Mouse (Mus musculus) spleen, adult 12 weeks (tissue): ENCODE data around the gene Alox12b.

Experiments
- DNase-seq: peaks from one replicate; pipeline ENCODE4 v3.0.0; 2022; ENCODE audit warnings: low spot score

Alox12b gene

DNA sequence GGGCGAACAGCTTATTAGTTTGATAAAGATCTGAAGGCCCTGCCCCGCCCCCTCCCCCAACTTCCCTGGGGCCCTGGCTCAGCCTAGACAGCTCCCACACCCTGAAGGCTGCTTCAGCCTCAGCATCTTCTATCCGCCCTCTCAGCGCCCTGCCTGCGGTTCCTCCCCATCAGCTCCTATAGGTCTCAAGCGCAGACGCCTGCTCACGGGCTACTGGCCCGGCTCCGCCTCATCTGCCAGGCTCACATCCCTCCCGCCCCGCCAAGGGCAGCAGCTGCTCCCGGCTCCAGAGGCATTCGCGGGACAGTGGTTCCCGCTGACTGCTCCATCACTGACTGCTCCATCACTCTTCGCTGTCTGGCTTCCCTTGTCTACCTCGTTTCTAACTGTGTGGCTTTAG, at the start of gene Alox12b:
Gene Alox12b (plus strand): TSS at position 190 of the 400 bp plus-strand sequence.
- DNase-seq: no peak

DNA sequence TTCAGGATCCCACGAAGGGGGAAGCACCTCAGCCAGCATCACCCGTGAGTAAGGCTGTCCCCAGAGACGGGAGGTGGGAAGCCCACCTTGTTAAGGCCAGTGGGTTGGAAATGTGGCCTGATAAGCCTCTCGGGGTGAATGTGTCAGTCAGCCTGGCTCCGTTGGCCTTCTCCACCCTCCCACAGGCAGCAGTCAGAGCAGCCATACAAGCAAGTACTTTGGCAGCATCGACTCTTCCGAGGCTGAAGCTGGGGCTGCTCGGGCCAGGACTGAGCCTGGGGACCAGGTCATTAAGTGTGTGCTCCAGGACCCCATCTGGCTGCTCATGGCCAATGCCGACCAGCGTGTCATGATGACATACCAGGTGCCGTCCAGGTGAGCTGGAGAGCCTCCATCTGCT, 49.1 kb upstream of the Alox12b start:
- DNase-seq: no peak

DNA sequence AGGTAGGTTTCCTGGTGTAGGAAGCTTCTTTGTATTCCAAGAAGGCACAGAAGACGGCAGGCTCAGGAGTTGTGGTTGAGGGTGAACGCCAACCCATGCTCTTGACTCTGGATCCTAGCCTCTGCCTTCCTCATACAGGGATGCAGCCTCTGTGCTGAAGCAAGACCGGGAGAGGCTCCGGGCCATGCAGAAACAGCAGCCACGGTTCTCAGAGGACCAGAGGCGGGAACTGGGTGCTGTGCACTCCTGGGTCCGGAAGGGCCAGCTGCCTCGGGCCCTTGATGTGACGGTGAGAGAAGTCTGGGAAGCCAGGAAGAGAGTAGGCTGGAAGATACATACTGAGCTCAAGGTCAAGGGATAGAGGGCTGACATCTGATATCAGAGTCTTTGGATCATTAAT, 48.6 kb upstream of the Alox12b start:
- DNase-seq: no peak

DNA sequence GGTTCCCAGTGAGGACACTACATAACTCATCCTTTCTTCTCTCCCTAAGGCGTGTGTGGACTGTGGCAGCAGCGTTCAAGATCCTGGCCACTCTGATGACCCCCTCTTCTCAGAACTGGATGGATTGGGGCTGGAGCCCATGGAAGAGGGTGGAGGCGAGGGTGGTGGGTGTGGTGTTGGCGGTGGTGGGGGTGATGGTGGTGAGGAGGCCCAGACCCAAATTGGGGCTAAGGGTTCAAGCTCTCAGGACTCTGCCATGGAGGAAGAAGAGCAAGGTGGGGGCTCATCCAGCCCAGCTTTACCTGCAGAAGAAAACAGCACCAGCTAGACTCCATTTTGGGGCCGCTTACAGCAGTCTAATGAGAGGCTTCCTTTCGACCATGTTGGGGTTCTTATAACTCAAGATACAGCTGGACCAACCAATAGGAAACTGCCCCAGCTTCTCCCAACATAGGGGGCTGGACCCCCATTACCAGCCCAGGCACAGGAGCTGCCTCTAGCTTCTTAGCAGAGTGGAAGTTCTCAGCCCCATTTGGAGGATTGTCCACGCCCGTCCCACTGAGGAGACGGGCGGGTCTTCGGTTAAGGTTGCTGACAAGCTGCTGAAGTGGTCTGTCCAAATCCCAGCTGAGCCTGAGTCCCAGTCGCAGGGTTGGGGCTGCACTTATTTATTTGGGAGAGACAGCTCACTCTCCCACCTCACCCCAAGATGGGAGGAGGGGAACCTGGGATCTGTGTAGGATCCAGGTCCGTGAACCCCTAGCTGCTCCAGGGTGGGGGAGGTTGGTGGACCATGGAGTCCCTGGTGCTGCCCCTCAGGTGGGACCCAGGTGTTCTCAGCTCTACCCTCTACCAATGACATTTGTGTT, 47.5 kb upstream of the Alox12b start:
- no peak for DNase-seq

DNA sequence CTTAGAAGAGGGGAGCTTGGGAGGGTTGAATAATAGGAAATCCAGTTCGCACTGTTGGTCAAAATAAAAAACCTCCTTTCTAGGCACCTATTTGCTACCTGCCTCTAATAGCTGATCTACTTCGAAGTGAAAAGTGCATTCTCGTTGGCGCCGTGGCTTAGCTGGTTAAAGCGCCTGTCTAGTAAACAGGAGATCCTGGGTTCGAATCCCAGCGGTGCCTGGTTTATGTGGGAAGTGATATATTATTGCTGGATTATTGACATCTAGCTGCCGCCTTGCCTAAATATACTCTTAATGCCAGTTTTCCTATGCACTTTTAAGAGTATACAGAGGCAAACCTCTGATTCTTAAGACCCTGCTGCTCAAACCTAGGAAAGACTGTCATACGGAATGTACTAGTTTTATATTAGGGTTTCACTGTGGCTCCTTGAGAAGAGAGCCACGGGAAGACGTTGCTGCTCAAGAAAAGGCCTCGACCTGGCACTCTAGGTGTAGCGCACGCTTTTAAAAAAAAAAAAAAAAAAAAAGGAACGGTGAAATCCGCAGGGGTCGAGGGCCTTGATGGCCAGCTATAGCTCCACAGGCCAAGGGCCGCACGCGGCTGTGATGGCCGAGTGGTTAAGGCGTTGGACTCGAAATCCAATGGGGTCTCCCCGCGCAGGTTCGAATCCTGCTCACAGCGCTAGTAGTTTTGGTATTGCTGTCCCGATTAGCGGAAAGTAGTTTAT, 46.3 kb upstream of the Alox12b start:
- DNase-seq: peak; percentile 87

DNA sequence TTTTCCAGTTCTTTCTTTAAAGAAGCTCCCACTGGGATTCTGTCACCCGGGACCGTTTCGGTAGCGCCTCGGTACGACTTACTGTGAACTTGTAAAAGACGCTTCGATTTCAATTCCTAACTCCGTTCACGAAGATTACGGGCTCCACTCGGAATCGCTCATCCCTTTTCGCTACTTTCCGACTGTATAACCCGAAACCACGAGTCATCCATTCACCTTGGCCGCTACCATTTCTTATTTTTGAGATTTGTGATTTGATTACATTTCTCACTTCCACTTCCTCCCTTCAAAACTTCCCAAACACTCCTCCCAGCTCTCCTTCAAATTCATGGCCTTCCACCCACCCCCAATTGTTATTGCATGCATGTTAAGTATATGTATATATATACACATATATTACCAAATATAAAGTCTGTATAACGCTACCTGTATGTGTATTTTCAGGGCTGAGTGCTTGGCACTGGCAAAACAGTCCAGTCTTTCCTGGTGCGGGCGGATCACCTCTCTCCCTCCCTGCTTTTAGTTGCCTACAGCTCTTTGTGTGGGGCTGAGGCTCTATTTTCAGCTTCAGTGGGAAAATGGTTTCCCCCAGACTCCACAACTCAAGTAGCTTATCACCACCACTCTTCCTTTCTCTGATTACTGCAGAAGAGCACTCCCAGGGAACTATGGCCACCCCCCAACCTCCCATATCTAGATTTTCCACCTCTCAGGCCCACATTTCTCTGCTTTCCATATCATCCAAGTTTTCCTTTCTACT, 45.6 kb upstream of the Alox12b start:
- no peak for DNase-seq

DNA sequence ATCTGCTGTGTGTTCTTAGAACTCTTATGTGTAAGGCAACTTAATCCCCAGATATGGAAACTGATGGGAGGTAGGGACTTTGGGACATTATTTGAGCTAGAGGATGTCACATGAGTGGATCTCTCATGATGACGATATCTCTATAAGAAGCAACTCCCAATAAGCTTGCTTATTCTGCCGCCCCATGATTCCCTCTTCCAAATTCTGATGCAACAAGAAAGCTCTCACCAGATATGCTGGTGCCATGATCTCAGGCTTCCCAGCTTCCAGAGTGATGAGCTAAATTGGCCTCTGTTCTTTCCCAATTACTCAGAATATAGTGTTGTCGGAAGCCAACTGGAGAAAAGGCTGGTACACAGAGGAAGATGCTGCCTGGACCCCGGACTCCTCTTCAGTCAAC, 44.9 kb upstream of the Alox12b start:
- DNase-seq: no peak

DNA sequence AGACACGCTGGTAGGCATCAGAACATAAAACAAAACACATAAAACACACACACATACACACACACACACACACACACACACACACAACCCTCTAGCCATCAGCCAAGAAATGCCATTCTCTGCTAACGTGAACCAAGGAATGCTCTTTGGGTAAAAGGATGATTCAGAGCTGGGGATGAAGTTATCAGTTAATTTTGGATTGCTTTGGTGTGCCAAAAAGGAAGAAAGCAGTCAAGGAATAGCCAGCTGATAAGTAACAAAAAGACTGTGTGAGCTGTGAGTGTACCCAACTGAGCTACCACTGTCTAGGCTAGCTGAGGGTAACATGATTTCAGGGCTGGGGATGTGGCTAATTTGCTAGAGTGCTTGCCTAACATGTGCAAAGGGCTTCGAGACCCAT, 42.8 kb upstream of the Alox12b start:
- no peak for DNase-seq

DNA sequence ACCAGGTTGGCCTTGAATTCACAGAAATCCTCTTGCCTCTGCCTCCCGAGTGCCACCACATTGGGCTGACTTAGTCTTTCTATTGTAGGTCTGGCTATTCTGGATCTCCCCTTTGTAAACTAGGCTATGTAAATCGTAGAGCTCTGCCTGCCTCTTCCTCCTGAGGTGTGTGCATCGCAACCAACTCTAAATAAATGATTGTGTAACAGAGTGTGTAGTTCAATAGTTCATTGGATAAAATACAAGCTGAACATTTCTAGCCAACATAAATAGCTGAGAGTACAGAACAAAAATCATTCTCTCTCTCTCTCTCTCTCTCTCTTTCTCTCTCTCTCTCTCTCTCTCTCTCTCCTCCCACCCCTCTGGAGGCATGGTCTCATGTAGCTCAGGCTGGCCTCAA, 42.2 kb upstream of the Alox12b start:
- DNase-seq: no peak

DNA sequence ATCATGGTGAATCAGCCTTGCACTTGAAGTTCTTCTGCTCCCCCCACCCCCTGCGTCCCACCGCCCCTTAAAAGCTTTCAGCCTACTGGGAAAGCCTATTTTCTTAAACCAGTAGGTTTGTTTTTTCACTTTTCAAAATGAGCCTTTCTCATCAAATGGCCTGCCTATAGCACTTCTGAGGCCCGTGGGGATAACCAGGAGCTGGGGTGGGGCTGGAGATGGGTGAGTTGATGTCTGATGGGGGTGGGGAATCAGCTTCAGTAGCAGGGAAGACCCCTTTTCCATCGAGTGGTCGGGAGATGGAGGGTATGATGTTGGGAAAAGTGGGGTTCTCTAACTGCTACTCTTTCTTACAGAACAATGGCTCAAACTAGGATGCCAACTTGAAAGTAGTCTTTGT, 39.9 kb upstream of the Alox12b start:
- DNase-seq: no peak

DNA sequence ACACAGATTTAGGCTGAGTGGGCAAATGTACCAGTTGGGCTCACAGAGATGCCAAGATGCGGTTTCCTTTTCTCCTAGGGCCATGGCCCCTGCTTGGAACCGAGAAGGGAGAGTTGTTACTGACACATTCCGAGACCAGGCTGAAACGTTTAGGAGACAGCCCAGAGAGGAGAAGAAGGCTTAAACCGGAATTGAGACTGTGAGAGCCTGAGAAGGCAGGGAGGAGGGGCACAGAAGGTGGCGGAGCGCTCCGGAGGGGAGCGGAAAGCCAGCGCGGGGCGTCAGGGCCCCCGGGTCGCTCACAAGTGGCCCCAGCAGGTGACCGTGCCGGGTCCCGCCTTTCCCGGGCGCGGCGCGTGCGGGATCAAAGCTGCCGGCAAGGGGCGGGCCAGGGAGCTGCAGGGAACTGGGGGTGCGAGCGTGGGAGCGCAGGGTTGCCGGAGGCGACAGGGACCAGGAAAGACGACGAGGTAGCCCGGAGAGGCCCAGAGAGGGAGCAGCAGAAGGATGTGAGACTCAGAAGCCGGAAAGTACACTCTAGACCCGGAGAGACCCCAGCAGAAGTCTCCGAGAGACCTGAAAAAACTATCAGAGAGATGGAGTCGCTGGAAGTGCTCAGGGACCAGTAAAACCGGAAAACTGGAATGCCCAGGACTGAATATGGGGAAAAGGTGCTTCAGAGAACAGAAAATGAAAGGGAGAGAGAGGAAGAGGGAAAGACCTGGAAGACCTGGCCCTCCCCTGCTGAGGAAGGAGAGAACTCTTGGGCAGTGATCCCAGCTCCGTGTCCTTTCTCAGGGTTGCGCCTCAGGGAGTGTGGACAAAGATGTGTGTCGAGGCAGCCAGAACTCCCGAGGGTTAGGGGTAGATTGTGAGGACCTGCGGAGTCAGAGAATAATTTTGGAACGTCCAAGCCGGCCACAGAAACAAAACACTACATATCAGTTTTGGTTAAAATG, 38.8 kb upstream of the Alox12b start:
- peak; percentile 49 for DNase-seq

DNA sequence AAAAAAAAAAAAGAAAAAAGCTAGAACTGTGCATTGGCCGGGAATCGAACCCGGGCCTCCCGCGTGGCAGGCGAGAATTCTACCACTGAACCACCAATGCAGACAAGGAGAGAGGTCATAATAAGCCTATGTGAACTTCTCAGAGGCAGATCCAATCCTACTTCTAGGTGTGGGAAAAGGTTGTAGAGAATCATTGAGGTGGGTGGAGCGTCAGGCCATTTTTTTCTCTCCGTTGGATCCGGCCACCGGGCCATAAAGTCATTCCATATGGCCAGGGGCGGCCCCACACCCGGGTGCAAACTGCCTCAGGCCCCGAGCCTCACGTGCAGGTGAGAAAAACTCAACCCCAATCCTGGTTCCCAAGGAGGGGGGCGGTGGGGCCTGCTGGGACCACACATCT, 38.0 kb upstream of the Alox12b start:
- DNase-seq: peak; percentile 59

DNA sequence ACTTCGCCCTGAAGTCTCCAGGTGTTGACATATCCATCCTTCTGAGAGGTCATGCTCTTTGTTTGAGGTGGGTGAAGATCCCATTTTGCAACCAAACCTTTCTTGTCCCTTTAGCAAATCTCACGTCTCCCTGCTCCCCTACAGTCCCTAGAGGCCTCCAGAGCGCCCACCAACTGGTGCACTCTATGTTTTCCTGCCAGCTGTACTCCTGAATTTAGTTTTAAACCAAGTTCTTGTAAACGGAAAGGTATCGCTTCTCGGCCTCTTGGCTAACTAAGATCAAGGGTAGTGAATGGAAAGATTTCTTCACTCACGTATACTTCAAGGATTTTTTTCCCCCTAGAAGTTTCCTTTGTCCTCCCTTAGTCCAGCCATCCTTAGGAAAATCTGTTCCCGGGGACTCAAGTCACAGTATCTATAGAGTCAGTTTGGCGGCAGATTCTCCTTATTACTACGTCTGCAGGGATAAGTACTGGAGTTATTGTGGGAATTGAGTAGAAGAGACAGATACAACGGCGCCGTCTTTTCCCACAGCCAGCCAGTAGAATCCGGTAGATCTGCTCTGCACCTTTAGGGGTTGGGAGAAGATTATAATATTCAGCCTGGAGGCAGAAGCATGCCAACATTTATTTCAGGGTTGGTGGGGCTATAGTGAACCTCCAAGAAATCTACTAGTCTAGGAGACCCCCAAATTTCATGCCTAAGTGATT, 37.2 kb upstream of the Alox12b start:
- no peak for DNase-seq

DNA sequence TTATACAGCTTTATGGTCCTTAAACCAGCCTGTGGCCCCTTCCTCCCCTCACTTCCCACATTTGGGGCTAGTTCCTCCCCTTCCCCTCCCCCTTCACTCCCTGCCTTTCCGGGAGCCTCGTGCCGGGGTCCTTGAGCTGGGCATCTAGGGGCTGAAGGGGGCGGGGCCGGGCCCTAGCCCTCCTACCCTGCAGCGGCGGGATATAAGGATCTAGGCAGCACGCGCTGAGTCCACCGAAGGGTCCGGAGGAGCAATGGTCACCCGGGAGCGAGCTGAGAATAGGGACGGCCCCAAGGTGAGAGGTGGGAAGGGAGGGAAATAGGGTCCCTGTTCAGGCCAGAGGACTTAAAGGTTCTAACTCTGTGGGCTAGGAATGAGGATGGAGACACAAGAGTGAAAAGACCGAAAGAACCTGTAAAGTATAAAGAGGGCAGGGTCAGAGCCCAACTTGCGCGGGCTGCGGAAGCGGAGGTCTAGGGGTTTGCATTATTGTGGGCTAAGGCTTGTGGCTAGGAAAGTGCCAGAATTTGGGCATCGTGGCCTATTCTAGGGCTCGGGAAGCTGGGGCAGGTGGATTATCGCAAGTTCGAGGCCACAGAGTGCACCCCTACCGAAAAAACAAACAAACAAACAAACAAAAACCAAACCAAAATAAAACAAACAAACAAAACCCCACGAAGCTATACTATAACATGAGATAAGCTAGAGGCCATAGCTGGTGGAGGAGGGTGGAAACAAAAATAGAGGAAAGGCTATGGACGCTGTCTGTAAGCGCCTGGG, 36.4 kb upstream of the Alox12b start, which contains the start of gene Hes7:
Gene Hes7 (plus strand): TSS at position 184 of the 780 bp plus-strand sequence.
- no peak for DNase-seq

DNA sequence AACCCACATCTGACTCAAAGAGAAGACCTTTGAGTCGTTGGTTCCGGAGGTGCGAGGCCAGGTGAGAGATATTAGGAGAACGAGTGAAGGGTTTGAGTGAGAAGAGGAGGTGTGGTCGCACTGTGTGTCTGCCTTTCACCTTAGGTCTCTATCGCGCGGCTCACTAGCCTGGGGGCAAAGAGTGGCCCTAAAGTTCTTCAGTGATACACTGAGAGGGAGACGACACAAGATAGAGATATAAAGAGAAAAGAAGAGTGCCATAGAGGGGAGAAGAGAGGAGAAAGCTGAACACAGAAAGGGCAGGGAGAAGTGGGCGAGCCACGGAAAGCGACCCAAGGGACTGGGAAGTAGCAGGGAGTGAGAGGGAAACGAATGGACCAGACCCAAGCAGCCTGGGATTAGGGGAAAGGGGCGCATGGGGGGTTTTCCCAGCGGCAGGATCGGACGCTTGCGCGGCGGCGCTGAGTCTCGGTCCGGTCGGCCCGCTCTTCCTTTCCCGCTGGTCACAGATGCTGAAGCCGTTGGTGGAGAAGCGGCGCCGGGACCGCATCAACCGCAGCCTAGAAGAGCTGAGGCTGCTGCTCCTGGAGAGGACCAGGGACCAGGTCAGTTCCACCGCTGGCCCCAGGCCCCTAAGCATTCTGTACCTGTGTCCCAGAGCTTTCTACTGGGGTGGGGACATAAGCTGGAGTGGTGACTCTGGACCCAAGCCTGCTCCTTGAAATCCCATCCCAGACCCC, 35.6 kb upstream of the Alox12b start:
- no peak for DNase-seq

DNA sequence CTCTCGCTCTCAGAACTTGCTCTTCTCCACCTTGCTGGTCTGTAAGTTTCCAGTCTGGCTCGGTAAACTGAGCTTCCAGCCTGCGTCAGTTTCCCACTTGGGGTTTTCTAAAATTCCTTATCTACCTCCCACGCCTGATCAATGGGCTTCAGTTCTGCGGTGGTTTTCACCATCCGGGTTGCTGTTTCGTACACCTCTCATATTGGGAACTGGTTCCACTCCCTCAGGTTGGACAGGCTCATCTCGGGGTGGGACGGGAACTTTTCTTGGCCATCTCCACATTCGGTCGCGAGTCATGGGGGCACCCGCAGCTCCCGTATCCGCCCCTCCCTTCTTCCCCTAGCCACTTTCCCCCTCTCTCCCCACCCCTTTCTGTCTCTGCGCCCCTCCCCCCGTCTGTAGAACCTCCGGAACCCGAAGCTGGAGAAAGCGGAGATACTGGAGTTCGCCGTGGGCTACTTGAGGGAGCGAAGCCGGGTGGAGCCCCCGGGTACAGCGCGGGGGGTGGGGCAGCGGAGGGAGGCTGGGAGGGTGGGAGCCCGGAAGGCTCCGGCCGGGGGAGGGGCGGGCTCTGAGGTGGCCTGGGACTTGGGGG, 35.0 kb upstream of the Alox12b start:
- no peak for DNase-seq

DNA sequence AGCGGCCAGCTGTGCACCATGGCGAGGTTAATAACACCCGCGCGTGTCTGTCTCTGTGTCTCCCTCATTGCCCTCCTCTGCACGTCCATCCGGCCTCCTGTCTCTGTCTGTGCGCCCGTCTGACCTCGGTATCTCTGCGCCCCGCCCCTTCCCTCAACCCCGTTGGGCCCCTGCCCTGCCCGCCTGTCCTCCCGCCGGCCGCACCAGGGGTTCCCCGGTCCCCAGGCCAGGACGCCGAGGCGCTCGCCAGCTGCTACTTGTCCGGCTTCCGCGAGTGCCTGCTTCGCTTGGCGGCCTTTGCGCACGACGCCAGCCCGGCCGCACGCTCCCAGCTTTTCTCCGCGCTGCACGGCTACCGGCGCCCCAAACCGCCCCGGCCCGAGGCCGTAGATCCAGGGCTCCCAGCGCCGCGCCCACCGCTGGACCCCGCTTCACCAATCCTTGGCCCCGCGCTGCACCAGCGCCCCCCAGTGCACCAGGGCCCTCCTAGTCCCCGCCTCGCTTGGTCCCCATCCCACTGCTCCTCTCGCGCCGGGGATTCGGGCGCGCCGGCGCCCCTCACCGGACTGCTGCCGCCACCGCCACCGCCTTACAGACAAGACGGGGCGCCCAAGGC, 34.3 kb upstream of the Alox12b start, which contains the start of gene 9130213A22Rik:
Gene 9130213A22Rik (minus strand): TSS at position 254 of the 616 bp plus-strand sequence.
- peak; percentile 66 for DNase-seq

DNA sequence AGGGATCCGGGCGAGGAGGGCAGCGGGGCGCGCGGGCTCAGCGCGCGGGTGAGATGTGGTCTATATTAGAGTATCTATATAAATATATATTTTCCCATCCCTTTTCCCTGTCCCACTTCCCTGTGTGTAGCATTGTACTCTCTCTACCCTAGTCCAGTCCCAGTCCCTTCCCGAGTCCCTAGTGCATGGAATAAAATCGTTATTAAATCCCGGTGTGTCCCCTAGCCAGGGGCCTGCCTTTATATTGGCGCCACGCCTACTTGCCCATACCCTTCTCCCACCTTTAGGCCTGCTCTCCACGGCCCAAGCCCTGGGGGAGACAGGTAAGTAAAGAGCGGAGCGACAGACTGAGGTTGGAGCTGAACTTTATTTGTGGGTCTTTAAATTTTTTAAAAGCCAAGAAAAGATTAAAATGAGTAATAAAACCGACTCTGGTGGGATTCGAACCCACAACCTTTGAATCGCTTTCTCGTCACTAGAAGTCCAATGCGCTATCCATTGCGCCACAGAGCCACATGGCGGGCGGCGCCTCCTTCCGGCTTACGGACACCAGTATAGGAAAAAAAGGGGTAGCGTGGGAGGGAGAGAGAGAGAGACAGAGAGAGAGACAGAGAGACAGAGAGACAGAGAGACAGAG, 33.6 kb upstream of the Alox12b start:
- peak; percentile 83 for DNase-seq
